In genomic region chr9:21454556-21454955, GRCm38 (mm10) we compare ENCODE assay signal across 21 mouse cellular contexts. TPM values are rescaled to one million over a fixed set of nuclear protein-coding genes. Genes with fewer than 3 reads are reported as not detected.
A peak's percentile ranks its signal among the peaks of the same experiment; 100 is the strongest.
DNase-seq lines count a peak whose midpoint lies in the region; ATAC-seq and TF ChIP-seq lines count a peak whose summit lies in the region.
"Had no signal": no experiment of that assay in that cellular context is flagged by ENCODE, and none has a peak within 500 bp of the region (broad histone marks: within the 10 kb centered on the region; RNA-seq: fewer than 3 reads in every experiment).

No protein-coding gene starts in this region.

- no peak for TF ChIP-seq EP300 in stomach, postnatal 0 days (optimal IDR thresholded peaks at IDR 0.05)

- ATAC-seq in hindbrain, postnatal 0 days: peak; percentile 25; the same call in 1 of the 2 replicates
- no peak for ATAC-seq in hindbrain, embryonic 13.5 days (ENCODE audit: low FRiP score)
- no peak for ATAC-seq in limb, embryonic 13.5 days (ENCODE audit: low FRiP score, low read depth)
- ATAC-seq in stomach, embryonic 16.5 days (ENCODE audit: insufficient read depth, low FRiP score): no peak
- no peak for ATAC-seq in stomach, postnatal 0 days (ENCODE audit: low FRiP score, low TSS enrichment)
- ATAC-seq: forebrain, embryonic 15.5 days; intestine, postnatal 0 days; midbrain, embryonic 13.5 days had no signal

- no peaks in the 10 kb centered on the region; the same call in 1 of the 2 replicates for H3K4me1 ChIP-seq in hindbrain, postnatal 0 days (ENCODE audit: insufficient read depth, low read length)
- H3K4me1 ChIP-seq in hindbrain, embryonic 13.5 days (replicated peaks): peaks cover 9% of the 10 kb centered on the region
- 0 out of 2 replicates have a peak, but pooled peaks cover 7% of the 10 kb centered on the region for H3K4me1 ChIP-seq in limb, embryonic 13.5 days
- H3K4me1 ChIP-seq in limb, embryonic 10.5 days: peaks cover 7% of the 10 kb centered on the region
- peaks cover 23% of the 10 kb centered on the region for H3K4me1 ChIP-seq in stomach, embryonic 16.5 days (ENCODE audit: control insufficient read depth, insufficient read depth, low read length)
- H3K4me1 ChIP-seq in stomach, postnatal 0 days (replicated peaks; ENCODE audit: control insufficient read depth, insufficient read depth): peaks cover 6% of the 10 kb centered on the region
- H3K4me1 ChIP-seq: forebrain, embryonic 15.5 days had no signal

- DNase-seq in hindbrain, postnatal 0 days (ENCODE audit: low spot score): no peak
- DNase-seq in limb, embryonic 10.5 days (ENCODE audit: low spot score): no peak
- no peak for DNase-seq in stomach, postnatal 0 days (ENCODE audit: low spot score)
- no peak for DNase-seq in urinary bladder, postnatal 10 days (ENCODE audit: low spot score)
- DNase-seq: adrenal gland, postnatal 14 days; cerebellum, adult 9-11 months; gastrocnemius, postnatal 14 days; heart, adult 18-20 months; heart, postnatal 10 days; kidney, postnatal 14 days; left cerebral cortex, postnatal 4 days; thymus, postnatal 14 days had no signal

- H3K4me2 ChIP-seq in hindbrain, postnatal 0 days (ENCODE audit: low read depth, low read length): no peak overlapping the region
- no peak overlapping the region for H3K4me2 ChIP-seq in hindbrain, embryonic 13.5 days
- H3K4me2 ChIP-seq in limb, embryonic 13.5 days (replicated peaks): no peak overlapping the region
- H3K4me2 ChIP-seq in stomach, embryonic 16.5 days (ENCODE audit: low read depth, low read length): no peak overlapping the region
- no peak overlapping the region for H3K4me2 ChIP-seq in stomach, postnatal 0 days (replicated peaks; ENCODE audit: low read depth)
- H3K4me2 ChIP-seq: embryonic facial prominence, embryonic 15.5 days; forebrain, embryonic 15.5 days; heart, embryonic 12.5 days; midbrain, embryonic 13.5 days had no signal

- WGBS in hindbrain, postnatal 0 days: 68% methylated on average over 4 of the region's 4 CpGs
- 75% methylated on average over 4 of the region's 4 CpGs for WGBS in hindbrain, embryonic 13.5 days
- 77% methylated on average over 4 of the region's 4 CpGs for WGBS in limb, embryonic 13.5 days
- WGBS in limb, embryonic 10.5 days: 87% methylated on average over 4 of the region's 4 CpGs
- WGBS in stomach, embryonic 16.5 days: 70% methylated on average over 4 of the region's 4 CpGs
- 69% methylated on average over 4 of the region's 4 CpGs for WGBS in stomach, postnatal 0 days

- no peak overlapping the region for H3K4me3 ChIP-seq in hindbrain, postnatal 0 days (ENCODE audit: low read length)
- H3K4me3 ChIP-seq in hindbrain, embryonic 13.5 days: no peak overlapping the region
- H3K4me3 ChIP-seq in limb, embryonic 13.5 days: no peak overlapping the region
- H3K4me3 ChIP-seq in limb, embryonic 10.5 days: no peak overlapping the region
- H3K4me3 ChIP-seq in stomach, embryonic 16.5 days (replicated peaks; ENCODE audit: low read length): no peak overlapping the region
- H3K4me3 ChIP-seq in stomach, postnatal 0 days (ENCODE audit: low read depth, low read length): no peak overlapping the region
- H3K4me3 ChIP-seq: embryonic facial prominence, embryonic 15.5 days; forebrain, embryonic 15.5 days; heart, embryonic 12.5 days; hindbrain, embryonic 10.5 days; midbrain, embryonic 13.5 days had no signal

- no peaks in the 10 kb centered on the region for H3K27me3 ChIP-seq in hindbrain, postnatal 0 days (ENCODE audit: insufficient read depth, low read length)
- no peaks in the 10 kb centered on the region for H3K27me3 ChIP-seq in hindbrain, embryonic 13.5 days
- no peaks in the 10 kb centered on the region for H3K27me3 ChIP-seq in limb, embryonic 13.5 days
- no peaks in the 10 kb centered on the region for H3K27me3 ChIP-seq in limb, embryonic 10.5 days (ENCODE audit: low read depth, poor library complexity, severe bottlenecking)
- no peaks in the 10 kb centered on the region for H3K27me3 ChIP-seq in stomach, embryonic 16.5 days (ENCODE audit: control insufficient read depth, insufficient read depth, low read length)
- H3K27me3 ChIP-seq in stomach, postnatal 0 days (ENCODE audit: control insufficient read depth, insufficient read depth, low read length): no peaks in the 10 kb centered on the region
- H3K27me3 ChIP-seq: embryonic facial prominence, embryonic 15.5 days; forebrain, embryonic 15.5 days; heart, embryonic 12.5 days; midbrain, embryonic 13.5 days had no signal

- no peak overlapping the region for H3K9ac ChIP-seq in hindbrain, postnatal 0 days (replicated peaks; ENCODE audit: low read length)
- H3K9ac ChIP-seq in hindbrain, embryonic 13.5 days: no peak overlapping the region
- H3K9ac ChIP-seq in limb, embryonic 13.5 days: 0 out of 2 replicates have a peak overlapping the region, but pooled peaks have one; percentile 4
- H3K9ac ChIP-seq in stomach, embryonic 16.5 days (ENCODE audit: low read length): no peak overlapping the region
- no peak overlapping the region for H3K9ac ChIP-seq in stomach, postnatal 0 days (ENCODE audit: low read length)
- H3K9ac ChIP-seq: embryonic facial prominence, embryonic 15.5 days; forebrain, embryonic 15.5 days; heart, embryonic 12.5 days; midbrain, embryonic 13.5 days had no signal

- TF ChIP-seq CTCF in hindbrain, postnatal 0 days (IDR thresholded peaks at IDR 0.05; ENCODE audit: low read depth): no peak
- no peak for TF ChIP-seq CTCF in stomach, postnatal 0 days (IDR thresholded peaks at IDR 0.05; ENCODE audit: low read depth)

- no peak overlapping the region for H3K27ac ChIP-seq in hindbrain, postnatal 0 days
- no peak overlapping the region for H3K27ac ChIP-seq in hindbrain, embryonic 13.5 days
- H3K27ac ChIP-seq in limb, embryonic 13.5 days: no peak overlapping the region
- H3K27ac ChIP-seq in limb, embryonic 10.5 days: no peak overlapping the region
- H3K27ac ChIP-seq in stomach, embryonic 16.5 days (ENCODE audit: low read length): peak overlapping the region; percentile 38; the same call in 1 of the 2 replicates
- H3K27ac ChIP-seq in stomach, postnatal 0 days (replicated peaks): no peak overlapping the region
- H3K27ac ChIP-seq: embryonic facial prominence, embryonic 15.5 days; forebrain, embryonic 15.5 days; hindbrain, embryonic 10.5 days; midbrain, embryonic 13.5 days had no signal

- H3K36me3 ChIP-seq in hindbrain, postnatal 0 days (ENCODE audit: insufficient read depth, low read length): no peaks in the 10 kb centered on the region
- peaks cover 21% of the 10 kb centered on the region for H3K36me3 ChIP-seq in hindbrain, embryonic 13.5 days
- peaks cover 23% of the 10 kb centered on the region for H3K36me3 ChIP-seq in limb, embryonic 13.5 days
- peaks cover 18% of the 10 kb centered on the region for H3K36me3 ChIP-seq in limb, embryonic 10.5 days
- H3K36me3 ChIP-seq in stomach, embryonic 16.5 days (ENCODE audit: control insufficient read depth, insufficient read depth, low read length): 0 out of 2 replicates have a peak, but pooled peaks cover 3% of the 10 kb centered on the region
- H3K36me3 ChIP-seq in stomach, postnatal 0 days (ENCODE audit: control insufficient read depth, insufficient read depth, low read length): 0 out of 2 replicates have a peak, but pooled peaks cover 3% of the 10 kb centered on the region
- H3K36me3 ChIP-seq: forebrain, embryonic 15.5 days had no signal

- H3K9me3 ChIP-seq in hindbrain, postnatal 0 days (ENCODE audit: low read length): no peaks in the 10 kb centered on the region
- no peaks in the 10 kb centered on the region for H3K9me3 ChIP-seq in hindbrain, embryonic 13.5 days
- H3K9me3 ChIP-seq in limb, embryonic 13.5 days: no peaks in the 10 kb centered on the region
- H3K9me3 ChIP-seq in limb, embryonic 10.5 days (replicated peaks): no peaks in the 10 kb centered on the region
- no peaks in the 10 kb centered on the region for H3K9me3 ChIP-seq in stomach, embryonic 16.5 days (replicated peaks; ENCODE audit: control insufficient read depth, low read length)
- no peaks in the 10 kb centered on the region for H3K9me3 ChIP-seq in stomach, postnatal 0 days (ENCODE audit: control insufficient read depth, low read length)
- H3K9me3 ChIP-seq: embryonic facial prominence, embryonic 15.5 days; forebrain, embryonic 15.5 days; heart, embryonic 12.5 days; hindbrain, embryonic 10.5 days; midbrain, embryonic 13.5 days had no signal

RNA-seq across cellular contexts. Expression of gene Dnm2, which starts 29.8 kb away (rescaled TPM):
- total RNA-seq in hindbrain, postnatal 0 days (2014; rRNA removed): 75.3 and 80.4 TPM in 2 replicates
- 53.5 and 58.6 TPM in 2 replicates for polyA plus RNA-seq in hindbrain, postnatal 0 days (2015; fragmentation: Nextera tagmentation; extraction: Ambion mirVana)
- 64.9 and 72.1 TPM in 2 replicates for polyA plus RNA-seq in hindbrain, embryonic 13.5 days (2015; fragmentation: Nextera tagmentation; extraction: Ambion mirVana)
- polyA plus RNA-seq in limb, embryonic 13.5 days (2015; fragmentation: Nextera tagmentation; extraction: Ambion mirVana): 72.5 and 77.0 TPM in 2 replicates
- polyA plus RNA-seq in limb, embryonic 10.5 days (2016; fragmentation: Nextera tagmentation; extraction: Ambion mirVana): 71.7 and 79.7 TPM in 2 replicates
- polyA plus RNA-seq in stomach, embryonic 16.5 days (2015; fragmentation: Nextera tagmentation; extraction: Ambion mirVana): 81.4 and 97.2 TPM in 2 replicates
- polyA plus RNA-seq in stomach, postnatal 0 days (2015; fragmentation: Nextera tagmentation; extraction: Ambion mirVana): 76.0 and 78.4 TPM in 2 replicates

RNA-seq across cellular contexts. Expression of gene Qtrt1, which starts 42.9 kb away (rescaled TPM):
- 37.1 and 46.7 TPM in 2 replicates for total RNA-seq in hindbrain, postnatal 0 days (2014; rRNA removed)
- 38.6 and 44.5 TPM in 2 replicates for polyA plus RNA-seq in hindbrain, postnatal 0 days (2015; fragmentation: Nextera tagmentation; extraction: Ambion mirVana)
- 50.6 and 54.0 TPM in 2 replicates for polyA plus RNA-seq in hindbrain, embryonic 13.5 days (2015; fragmentation: Nextera tagmentation; extraction: Ambion mirVana)
- polyA plus RNA-seq in limb, embryonic 13.5 days (2015; fragmentation: Nextera tagmentation; extraction: Ambion mirVana): 49.5 and 52.2 TPM in 2 replicates
- polyA plus RNA-seq in limb, embryonic 10.5 days (2016; fragmentation: Nextera tagmentation; extraction: Ambion mirVana): 66.2 and 79.0 TPM in 2 replicates
- polyA plus RNA-seq in stomach, embryonic 16.5 days (2015; fragmentation: Nextera tagmentation; extraction: Ambion mirVana): 51.1 and 51.4 TPM in 2 replicates
- polyA plus RNA-seq in stomach, postnatal 0 days (2015; fragmentation: Nextera tagmentation; extraction: Ambion mirVana): 27.9 and 30.8 TPM in 2 replicates

RNA-seq across cellular contexts. Expression of gene Tmed1, which starts 55.5 kb away (rescaled TPM):
- total RNA-seq in hindbrain, postnatal 0 days (2014; rRNA removed): 50.2 and 61.3 TPM in 2 replicates
- 59.2 and 65.8 TPM in 2 replicates for polyA plus RNA-seq in hindbrain, postnatal 0 days (2015; fragmentation: Nextera tagmentation; extraction: Ambion mirVana)
- 57.0 and 61.8 TPM in 2 replicates for polyA plus RNA-seq in hindbrain, embryonic 13.5 days (2015; fragmentation: Nextera tagmentation; extraction: Ambion mirVana)
- polyA plus RNA-seq in limb, embryonic 13.5 days (2015; fragmentation: Nextera tagmentation; extraction: Ambion mirVana): 135 and 138 TPM in 2 replicates
- polyA plus RNA-seq in limb, embryonic 10.5 days (2016; fragmentation: Nextera tagmentation; extraction: Ambion mirVana): 130 and 137 TPM in 2 replicates
- polyA plus RNA-seq in stomach, embryonic 16.5 days (2015; fragmentation: Nextera tagmentation; extraction: Ambion mirVana): 78.5 and 80.6 TPM in 2 replicates
- polyA plus RNA-seq in stomach, postnatal 0 days (2015; fragmentation: Nextera tagmentation; extraction: Ambion mirVana): 40.7 and 41.0 TPM in 2 replicates
